Mouse (Mus musculus) retina, embryonic 14.5 days (tissue): ENCODE data around the gene Zc2hc1b.

Experiments
- DNase-seq: peaks from one replicate; pipeline ENCODE4 v3.0.0-alpha.2; 2015; ENCODE audit warnings: low spot score

Zc2hc1b gene

DNA sequence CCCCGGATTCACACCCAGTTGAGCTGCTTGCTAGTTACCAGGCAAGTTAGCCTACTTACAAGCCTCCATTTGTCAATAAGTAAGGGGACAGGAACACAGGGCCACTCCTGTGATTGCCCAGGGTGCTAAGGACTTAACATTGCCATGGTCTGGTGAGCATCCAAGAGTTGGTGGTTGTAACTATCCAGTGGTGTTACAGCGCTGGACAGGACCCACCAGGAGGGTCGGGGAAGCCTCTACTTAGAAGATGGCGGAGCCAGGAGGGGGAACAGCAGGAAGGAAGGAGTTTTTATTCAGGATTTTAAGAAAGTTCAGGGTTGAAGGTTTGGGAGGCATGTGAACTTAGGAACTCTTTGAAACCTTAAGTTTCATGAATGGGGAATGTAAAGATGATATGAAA lies 64.2 kb downstream of the Zc2hc1b start:
- no peak for DNase-seq

DNA sequence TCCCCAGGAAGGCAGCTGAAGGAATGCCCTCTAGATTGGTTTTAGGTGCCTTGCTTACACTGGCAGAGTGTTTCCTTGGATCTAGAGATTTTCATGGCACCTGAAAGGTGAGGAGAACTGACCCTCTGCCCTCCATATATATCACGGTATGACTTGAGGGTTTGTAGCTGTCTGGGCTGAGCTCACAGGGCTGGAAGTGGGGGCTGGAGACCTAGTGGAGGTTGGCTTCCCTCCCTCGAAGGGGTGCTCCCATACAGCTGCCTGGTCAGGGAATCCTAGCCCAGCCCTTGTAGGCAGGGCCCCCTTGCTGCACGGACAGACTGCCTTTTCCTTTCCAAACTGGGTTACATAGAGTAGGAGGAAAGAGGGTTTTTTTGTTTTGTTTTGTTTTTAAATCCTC lies 65.0 kb downstream of the Zc2hc1b start:
- DNase-seq: no peak

DNA sequence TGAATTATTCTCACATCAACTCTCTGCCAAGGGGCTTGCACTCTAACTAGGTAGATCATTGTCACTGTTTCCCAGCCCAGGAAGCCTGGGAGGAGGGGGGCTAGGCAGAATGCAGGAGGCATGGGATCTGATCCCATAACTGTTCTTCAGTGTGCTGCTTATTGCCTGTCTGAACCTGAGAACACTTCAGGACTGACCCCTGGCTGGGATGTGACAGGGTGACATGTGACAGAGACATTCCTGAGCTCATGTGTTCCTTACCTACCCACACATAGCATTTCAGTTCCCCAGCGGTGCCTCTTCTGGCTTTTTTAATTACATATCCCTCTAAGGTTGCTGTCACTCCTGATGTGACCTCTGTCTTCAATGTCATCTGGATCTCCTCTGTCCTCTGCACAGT lies 68.0 kb downstream of the Zc2hc1b start:
- DNase-seq: no peak

DNA sequence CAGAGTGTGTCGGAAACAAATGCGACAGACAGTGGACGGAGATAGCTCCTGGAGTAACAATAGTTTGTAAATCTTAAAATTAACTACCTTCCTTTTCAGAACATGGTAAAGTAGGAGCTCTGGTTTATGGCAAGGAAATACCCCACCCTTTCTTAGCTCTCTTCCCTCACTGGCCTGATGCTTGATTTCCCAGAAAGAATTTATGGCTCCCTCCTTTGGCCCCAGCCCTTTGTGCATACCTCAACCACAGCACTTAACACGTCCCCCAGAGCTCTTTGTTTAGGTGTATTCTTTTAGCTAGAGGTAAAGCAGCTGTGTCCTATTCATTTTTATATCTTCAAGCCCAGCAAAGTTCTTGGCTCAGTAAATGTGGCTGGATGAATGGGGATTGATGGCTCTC lies 69.0 kb downstream of the Zc2hc1b start:
- DNase-seq: no peak

DNA sequence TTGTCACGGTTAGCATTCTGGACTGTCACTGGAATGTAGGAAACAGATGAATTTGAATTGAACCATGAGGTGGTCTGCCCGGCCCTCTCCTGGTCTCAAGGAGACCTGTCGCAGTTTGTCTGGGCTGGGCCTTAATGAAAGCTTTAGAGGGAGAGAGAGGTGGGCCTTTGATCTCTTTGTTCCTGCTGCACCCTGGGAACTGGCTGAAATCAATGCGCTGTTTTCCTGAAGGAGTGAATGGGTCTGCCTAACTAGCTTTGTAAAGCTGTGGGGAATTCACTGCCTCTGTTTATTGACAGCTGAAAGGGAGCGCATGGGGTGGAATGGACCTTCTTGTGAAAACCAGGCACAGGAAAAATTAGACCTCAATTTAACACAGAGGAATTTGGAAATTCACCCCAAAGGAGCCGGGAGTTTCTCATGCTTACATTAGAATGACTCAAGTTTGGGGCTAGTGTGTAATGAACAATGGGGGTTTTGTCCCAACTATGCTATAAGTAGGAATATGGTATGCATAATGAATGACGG lies 69.7 kb downstream of the Zc2hc1b start:
- no peak for DNase-seq

DNA sequence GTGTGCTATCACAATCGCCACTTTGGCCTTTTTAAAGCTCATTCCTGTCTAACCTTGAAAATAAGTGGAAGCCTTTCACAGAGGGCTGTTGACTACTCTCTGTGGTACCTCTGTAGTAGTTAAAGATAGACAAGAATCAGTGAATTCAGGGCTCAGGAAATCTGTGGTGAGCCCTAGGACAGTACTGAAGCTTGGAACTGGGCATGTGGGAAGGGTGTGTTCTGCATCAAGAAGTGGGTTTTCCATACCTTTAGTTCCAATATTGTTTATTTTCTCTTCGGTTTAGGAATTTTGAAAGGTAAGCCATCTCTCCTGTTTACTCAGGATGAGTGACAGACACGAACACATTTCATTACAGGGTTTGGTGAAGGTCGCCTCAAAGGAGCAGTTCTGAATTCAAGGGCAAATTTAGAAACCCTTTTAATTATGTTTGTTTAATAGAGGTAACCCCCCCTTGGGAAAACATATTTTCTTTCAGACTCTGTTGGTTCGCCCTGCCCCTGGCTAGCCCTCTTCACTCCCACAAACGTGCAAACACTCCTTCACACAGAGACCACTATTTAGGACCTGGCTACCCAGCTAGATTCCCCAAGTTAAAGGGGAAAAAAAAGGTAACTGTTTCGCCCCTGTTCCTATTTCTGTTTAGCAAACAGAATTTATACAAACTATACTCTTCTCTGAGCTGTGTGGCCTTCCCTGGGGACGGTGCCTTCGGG lies 70.8 kb downstream of the Zc2hc1b start:
- DNase-seq: no peak

DNA sequence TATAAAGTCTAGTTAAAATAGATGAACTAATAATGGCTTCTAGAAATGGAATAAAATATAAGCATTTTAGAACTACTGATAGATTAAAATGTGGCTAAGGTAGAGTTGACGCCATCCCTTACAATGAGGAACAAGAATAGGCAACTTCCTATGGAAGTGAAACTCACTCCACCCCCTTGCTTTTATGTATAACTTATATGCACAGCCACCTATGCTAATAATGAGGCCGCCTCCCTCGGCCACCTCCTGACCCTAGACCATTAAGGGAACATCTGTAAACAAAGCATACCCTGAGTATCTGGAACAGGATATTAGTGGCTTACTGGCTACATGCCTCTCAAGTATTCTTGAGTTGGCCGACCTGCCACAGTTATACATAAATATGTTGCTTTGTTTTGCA lies 74.0 kb downstream of the Zc2hc1b start:
- DNase-seq: no peak

DNA sequence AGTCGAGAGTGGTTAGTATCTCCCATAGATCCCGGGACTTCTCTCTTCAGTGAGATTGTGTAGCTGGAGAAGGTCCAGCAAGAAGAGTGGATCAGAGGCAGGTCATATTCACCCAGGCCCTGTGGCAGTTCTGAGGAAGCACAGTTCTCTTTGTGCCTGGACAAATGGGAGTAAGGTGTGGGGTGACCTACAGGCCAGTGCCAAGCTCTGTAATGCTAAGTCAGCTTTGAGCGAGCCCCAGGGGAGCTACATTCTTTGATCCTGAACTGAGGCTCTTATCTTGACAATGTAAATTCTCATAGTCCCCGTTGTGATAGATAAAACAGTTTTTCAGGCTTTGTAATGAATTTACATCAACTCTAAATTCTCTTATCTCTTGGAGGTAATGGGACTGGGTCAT lies 75.5 kb downstream of the Zc2hc1b start:
- no peak for DNase-seq

DNA sequence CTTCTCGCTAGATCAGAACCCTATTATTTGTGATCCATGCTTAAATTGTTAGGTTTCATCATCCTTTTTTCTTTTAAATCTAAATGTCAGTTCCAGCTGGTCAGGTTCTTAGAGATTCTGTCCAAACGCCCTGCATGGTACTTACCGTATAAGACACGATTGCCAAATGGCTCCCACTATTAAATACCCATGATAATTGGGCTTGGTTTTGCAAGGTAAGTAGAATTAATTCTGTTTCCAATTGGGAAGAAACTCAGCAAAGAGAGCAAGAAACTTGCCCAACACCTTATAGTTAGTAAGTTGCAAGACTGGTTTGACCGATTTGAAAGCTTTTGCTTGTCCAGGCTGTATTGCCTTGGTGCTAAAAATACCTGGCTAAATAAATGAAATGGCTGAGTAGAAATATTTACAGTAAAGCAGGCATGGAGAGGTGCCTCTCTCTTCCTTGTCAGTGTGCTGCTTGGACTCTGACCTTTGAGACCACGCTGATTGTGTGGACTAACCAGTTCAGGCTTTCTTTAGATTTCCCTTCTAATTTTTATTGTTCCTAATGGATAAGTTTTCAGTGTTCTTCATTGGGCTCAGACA lies 77.7 kb downstream of the Zc2hc1b start:
- DNase-seq: no peak
